Mouse (Mus musculus): ENCODE results near the gene Acr. TPM values are rescaled to one million over a fixed set of nuclear protein-coding genes. Genes with fewer than 3 reads are reported as not detected.

Gene Acr
- polyA plus RNA-seq, 1 experiment, result 4.2 TPM

GRCm38 (mm10) chr15:89622312-89622958 lies 54.3 kb downstream of the Acr start:
- peak in 1 of 2 experiments; percentile 74 for DNase-seq (ENCODE audit: extremely low spot score in 1 of 2, low spot score in 1 of 2)

- DNase-seq (ENCODE audit: extremely low spot score in 1 of 2, low spot score in 1 of 2), result no peak
These were observed 55.0 kb downstream of the Acr start for GRCm38 (mm10) chr15:89622959-89623625.

- peak; percentile 44 to 92 for DNase-seq (ENCODE audit: extremely low spot score in 1 of 2, low spot score in 1 of 2)
These were observed 55.5 kb downstream of the Acr start for GRCm38 (mm10) chr15:89623626-89623959.

Other genes with a start within 250 kb of the Acr start
- not detected in 2 replicates for gene Adm2, start 245.6 kb upstream of the Acr start, polyA plus RNA-seq (2012; rRNA removed)
- not detected in 2 replicates for gene Miox, start 233.9 kb upstream of the Acr start, polyA plus RNA-seq (2012; rRNA removed)
- gene Lmf2, start 212.7 kb upstream of the Acr start, polyA plus RNA-seq (2012; rRNA removed), result 14.7 and 15.8 TPM in 2 replicates
- 101 and 112 TPM in 2 replicates for gene Ncaph2, start 212.6 kb upstream of the Acr start, polyA plus RNA-seq (2012; rRNA removed)
- gene Sco2, start 194.5 kb upstream of the Acr start, polyA plus RNA-seq (2012; rRNA removed), result 30.0 and 30.5 TPM in 2 replicates
- 3.3 TPM in 2 replicates for gene Tymp, start 191.3 kb upstream of the Acr start, polyA plus RNA-seq (2012; rRNA removed)
- gene Odf3b, start 189.0 kb upstream of the Acr start, polyA plus RNA-seq (2012; rRNA removed), result 2.4 and 3.8 TPM in 2 replicates
- gene Klhdc7b, start 183.4 kb upstream of the Acr start, polyA plus RNA-seq (2012; rRNA removed), result 0.16 and 0.25 TPM in 2 replicates
- 0.48 TPM in 1 of 2 replicates, not detected in the other for gene Syce3, start 157.8 kb upstream of the Acr start, polyA plus RNA-seq (2012; rRNA removed)
- gene Cpt1b, start 142.5 kb upstream of the Acr start, polyA plus RNA-seq (2012; rRNA removed), result 2.0 and 2.9 TPM in 2 replicates
- gene C730034F03Rik, start 138.7 kb upstream of the Acr start, polyA plus RNA-seq (2012; rRNA removed), result 3.2 and 3.8 TPM in 2 replicates
- gene Gm44502, start 138.6 kb upstream of the Acr start, polyA plus RNA-seq (2012; rRNA removed), result 0.08 and 0.28 TPM in 2 replicates
- gene Chkb, start 138.4 kb upstream of the Acr start, polyA plus RNA-seq (2012; rRNA removed), result 66.1 and 70.7 TPM in 2 replicates
- gene Mapk8ip2, start 114.4 kb upstream of the Acr start, polyA plus RNA-seq (2012; rRNA removed), result 123 and 134 TPM in 2 replicates
- gene Arsa, start 90.9 kb upstream of the Acr start, polyA plus RNA-seq (2012; rRNA removed), result 29.6 and 34.9 TPM in 2 replicates
- 76.4 and 84.0 TPM in 2 replicates for gene Shank3, start 68.7 kb upstream of the Acr start, polyA plus RNA-seq (2012; rRNA removed)
- gene Rabl2, start 23.6 kb downstream of the Acr start, polyA plus RNA-seq (2012; rRNA removed), result 74.5 and 82.6 TPM in 2 replicates